Mouse (Mus musculus) megakaryocyte, embryonic 14.5 days (primary cell): ENCODE measurements around the gene Rasa2.

ENCODE experiments used
- FLI1 ChIP-seq: IDR thresholded peaks from 2 replicates; pipeline ENCODE4 v1.6.1; 2012; ENCODE audit warnings: low read length, inconsistent platforms, mixed read lengths
- GATA1 ChIP-seq: IDR thresholded peaks from 3 replicates; pipeline ENCODE4 v1.6.1; 2012; ENCODE audit warnings: mixed read lengths, low read length, inconsistent platforms, borderline replicate concordance

GRCm38 (mm10) chr9:96632073-96632690, 765 bp upstream of the Rasa2 start:
- TF ChIP-seq GATA1 (no peak), FLI1 (no peak)
